Mouse (Mus musculus) cerebellum, adult 11-12 months (tissue): ENCODE data around the gene Kdm4a.

Source experiments
- DNase-seq: peaks from one replicate; pipeline ENCODE4 v3.0.0; 2022

Gene Kdm4a

GRCm38 (mm10) chr4:118179467-118180300, at the start of gene Kdm4a:
Kdm4a (minus strand) TSS chr4:118180043.
- peak; percentile 95 for DNase-seq

GRCm38 (mm10) chr4:118229035-118229770, 49.4 kb upstream of the Kdm4a start:
- no peak for DNase-seq

- no peak for DNase-seq
These were observed 47.6 kb upstream of the Kdm4a start for GRCm38 (mm10) chr4:118227398-118227797.

DNA sequence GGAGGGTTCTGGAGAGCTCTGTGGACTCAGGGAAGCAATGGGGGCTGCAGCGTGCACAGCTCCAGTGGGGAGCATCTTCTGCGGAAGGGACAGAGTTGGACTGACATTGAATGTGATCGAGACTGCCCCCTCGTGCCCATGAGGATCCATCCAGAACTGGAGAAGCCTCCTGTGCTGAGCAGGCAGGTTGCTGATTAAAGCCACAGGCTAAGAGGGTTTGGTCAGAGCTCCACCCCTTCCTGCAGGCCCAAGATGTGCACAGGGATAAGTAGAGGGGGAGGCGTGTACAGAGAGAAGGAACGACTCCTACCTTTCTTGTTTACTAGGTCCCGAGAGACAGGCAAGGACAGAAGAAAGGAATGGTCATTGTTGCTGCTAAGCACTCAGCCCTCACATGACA, 41.4 kb upstream of the Kdm4a start:
- no peak for DNase-seq

- DNase-seq = no peak
These were observed 40.9 kb upstream of the Kdm4a start for GRCm38 (mm10) chr4:118220756-118221155.

DNA sequence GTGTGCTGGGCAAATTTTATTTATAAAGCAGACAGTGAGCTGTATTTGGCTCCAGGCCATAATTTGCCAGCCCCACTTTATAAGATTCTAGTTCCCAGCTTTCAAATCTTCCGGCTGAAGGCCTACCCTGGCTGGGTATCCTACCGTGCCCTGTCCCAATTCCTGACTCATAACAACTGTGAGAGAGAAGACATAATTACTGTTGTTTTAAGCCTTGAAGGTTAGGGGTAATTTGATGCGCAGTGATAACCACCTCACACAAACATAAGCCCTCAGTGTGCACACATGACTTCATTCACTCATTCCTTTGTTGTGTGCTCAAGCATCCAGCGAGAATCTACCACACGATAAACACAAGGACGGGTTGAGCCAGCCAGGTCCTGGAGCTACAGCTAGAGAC, 39.6 kb upstream of the Kdm4a start:
- no peak for DNase-seq

GRCm38 (mm10) chr4:118218521-118218920, 38.7 kb upstream of the Kdm4a start:
- no peak for DNase-seq

DNA sequence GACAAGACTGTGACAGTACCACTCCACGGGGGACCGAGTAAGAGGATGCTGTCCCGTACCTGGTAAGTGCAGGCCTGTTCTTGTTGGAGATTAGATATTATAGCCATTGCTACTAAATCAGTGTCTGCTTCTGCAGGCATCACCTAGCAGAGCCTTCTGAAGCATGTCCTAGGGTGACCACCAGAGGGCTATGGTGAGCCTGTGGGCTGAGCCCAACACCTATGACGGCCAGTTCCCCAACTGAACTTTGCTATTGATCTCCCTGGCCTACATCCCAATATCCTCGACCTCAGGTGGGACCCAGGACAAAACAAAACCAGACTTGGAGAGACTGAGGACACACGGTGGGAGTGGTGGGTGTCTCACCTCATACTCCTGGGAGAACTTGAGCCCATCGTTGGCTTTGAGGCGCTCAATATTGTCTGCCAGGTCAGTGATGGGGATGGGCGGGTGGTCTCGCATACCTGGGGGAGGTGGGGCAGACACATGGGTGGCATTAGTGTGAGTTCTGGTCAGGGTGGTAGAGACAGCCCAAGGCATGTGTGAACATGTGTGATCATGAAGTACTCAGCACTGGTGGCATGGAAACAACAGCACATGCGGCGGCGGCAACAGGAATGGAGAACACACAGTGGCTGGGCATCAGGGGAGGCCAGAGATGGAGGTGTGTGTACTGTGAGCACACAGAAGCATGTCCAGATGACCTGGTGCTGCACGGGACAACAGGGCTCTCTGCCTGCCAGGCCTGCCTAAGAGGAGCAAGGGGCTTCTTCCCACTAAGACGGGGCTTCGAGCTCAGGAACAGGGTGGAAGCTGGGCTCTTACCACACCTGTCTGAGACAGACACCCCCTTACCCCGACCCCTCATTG, 37.1 kb upstream of the Kdm4a start:
- peak; percentile 30 for DNase-seq

GRCm38 (mm10) chr4:118214891-118215290, 35.0 kb upstream of the Kdm4a start:
- DNase-seq = no peak

DNA sequence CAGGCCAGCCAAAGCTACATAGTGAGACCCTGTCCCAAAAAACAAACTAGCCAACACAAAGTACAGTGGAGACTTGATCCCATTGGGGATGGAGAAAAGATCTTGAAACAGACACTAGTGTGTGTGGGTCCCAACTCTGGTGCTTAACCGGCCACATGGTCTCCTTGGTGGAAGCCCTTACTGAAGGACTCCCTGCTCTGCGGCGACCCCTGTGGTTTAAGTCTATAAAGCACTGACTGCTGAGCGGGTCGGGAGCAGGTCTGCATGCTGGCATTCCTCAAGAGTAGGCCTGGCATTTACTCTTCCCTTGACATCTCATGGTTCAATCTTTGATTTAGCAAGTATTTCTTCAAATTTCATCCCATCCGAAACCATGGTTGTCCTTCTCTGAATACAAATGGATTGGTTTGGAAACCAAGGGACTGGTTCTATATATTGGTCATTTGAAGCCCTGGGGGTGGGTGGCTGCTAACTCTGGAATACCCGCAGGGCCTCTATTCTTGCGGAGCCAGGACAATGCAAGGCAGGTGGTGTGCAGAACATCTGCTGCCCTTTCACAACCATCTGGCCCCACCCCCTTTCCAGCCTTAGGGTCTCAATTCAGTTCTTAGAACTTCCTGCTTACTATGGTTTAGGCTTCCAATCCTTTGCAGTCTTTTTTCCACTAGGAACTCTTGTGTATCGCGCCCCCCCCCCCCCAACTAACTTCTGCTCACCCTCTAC, 27.2 kb upstream of the Kdm4a start:
- DNase-seq = no peak

- DNase-seq = no peak
These were observed 26.1 kb upstream of the Kdm4a start for GRCm38 (mm10) chr4:118205906-118206305.

GRCm38 (mm10) chr4:118199093-118199492, 19.2 kb upstream of the Kdm4a start:
- DNase-seq = no peak

DNA sequence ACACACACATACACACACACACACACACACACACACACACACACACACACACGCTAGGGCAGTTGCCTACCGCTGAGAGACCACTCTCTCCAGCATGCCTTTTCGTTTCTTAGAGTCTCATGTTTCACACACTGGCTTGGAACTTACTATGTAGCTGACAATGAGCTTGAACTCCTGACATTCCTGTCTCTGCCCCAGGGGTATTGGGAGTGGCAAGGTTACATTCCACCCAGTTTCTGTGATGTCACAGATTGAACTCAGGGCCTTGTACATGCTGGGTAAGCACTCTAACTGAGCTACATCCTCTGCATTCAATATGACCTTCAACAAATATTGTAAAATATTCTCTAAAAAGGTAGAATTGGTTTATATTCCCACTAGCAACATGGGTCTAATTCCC, 18.8 kb upstream of the Kdm4a start:
- DNase-seq = no peak

- no peak for DNase-seq
These were observed 16.3 kb upstream of the Kdm4a start for GRCm38 (mm10) chr4:118196185-118196584.

GRCm38 (mm10) chr4:118180301-118181080, 648 bp upstream of the Kdm4a start:
- DNase-seq = peak; percentile 48

DNA sequence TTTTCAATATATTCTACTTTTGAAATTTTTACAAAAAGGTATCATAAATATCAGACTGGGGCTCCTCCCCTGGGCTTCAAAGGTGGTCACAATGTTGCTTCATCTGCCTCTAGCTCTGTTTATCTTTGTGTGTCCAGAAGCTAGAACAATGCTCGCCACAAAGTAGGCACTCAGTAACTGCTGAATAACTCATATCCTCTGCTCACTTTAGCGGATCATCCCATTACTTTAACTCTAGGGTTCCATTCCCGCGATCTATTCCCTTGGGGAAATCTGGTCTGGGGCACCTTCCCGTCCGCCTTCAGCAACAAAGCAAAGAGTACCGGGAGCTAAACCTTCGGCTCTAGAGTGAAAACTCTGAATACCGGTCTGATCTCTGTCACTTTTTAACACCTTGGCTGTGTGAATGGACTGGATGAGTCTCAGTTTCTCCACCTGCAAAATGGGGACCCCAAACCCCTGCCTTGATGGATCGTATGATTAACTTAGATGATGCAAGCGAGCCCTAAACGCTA, 834 bp downstream of the Kdm4a start:
- no peak for DNase-seq

DNA sequence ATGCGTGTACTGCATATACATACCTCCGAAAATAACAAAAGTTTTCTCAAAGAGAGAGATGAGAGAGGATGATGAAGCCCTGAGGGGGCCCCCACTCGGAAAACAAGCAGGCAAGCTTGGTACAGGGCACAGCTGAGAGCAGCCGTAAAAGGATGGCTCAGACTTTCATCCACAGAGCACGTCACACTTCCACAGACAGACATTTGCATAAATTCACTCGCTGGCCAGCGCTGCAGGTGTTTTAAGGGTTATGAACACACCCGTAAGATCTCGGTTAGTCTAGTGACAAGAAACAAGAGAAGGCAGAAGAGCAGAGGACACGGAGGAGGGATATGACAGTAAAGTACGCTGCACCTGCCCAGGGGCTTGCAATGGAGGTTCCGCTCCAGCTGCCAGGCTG, 7.4 kb downstream of the Kdm4a start:
- DNase-seq = no peak

DNA sequence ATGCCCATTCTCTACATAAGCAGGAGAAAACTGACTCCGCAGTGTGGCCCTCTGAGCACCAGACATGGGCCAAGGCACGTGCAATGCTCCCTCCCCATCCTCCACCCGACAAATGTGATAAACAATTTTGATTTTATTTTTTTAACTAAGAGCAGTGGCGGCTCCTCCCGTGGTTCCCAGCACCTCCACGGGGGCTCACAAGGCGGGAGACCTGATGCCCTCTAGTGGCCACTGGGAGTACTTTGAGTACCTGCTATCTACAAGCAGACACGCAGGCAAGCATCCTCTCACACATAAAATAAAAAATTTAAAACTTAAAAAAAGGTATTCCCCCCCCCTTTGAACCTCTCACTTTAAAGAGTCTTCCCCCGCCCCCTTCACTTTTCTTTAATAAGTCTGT, 8.8 kb downstream of the Kdm4a start:
- no peak for DNase-seq

GRCm38 (mm10) chr4:118162123-118162522, 17.7 kb downstream of the Kdm4a start:
- no peak for DNase-seq

DNA sequence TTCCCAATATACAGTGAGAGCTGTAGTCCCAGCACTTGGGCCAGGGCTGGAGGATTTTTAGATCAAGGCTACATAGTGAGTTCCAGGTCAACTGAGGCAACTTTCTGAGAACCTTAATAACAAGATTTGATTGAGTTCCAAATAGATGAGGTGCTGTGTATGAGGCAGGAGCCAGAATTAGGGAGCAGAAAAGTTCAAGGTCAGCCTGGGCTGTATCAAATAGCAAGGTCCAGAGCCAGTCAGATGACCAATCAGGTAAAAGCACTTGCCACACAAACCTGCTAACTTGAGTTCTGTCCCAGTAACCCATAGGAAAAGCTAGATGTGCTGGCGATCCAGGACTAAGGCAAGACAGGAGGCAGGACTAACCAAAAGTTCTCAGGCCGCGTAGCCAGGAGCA, 22.2 kb downstream of the Kdm4a start:
- no peak for DNase-seq

GRCm38 (mm10) chr4:118156559-118156958, 23.3 kb downstream of the Kdm4a start:
- DNase-seq = peak; percentile 72

DNA sequence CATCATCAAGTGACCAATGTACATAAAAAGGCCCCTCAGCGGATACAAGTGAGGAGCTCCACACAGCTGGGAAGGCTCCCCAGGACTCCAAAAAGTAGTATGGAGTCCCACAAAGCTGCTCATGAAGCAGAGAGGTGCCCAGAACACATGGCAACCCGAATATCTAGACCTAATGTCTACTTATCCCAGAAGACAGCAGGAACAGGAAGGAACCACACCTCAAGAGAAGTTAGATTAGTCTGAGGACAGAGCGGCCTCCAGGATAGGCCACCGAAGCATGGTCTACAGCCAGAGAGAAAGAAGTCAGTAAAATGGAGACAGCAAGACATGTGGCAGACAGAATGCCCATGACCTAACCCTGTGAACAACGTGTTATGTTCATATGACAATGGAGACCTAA, 25.0 kb downstream of the Kdm4a start:
- DNase-seq = no peak
